Mouse (Mus musculus) CD4-positive, CD25-positive, alpha-beta regulatory T cell, adult 9 weeks (primary cell): ENCODE measurements around the gene Sik1. TPM values are rescaled to one million over a fixed set of nuclear protein-coding genes. Genes with fewer than 3 reads are reported as not detected.

ENCODE experiments used
- polyA plus RNA-seq: library from polyadenylated mRNA; unstranded; fragments of 100-300 nt; shearing (Covaris generic); gene quantifications from one replicate; pipeline ENCODE4 v1.2.1, GENCODE M21; 2017

The Sik1 gene
- 5.0 TPM for polyA plus RNA-seq

GRCm38 (mm10) chr17:31855597-31856518 is at the start of gene Sik1:
Gene Sik1 (minus strand): TSS chr17:31855804.

Other genes with a start within 250 kb of the Sik1 start
- gene Cbs, start 218.6 kb downstream of the Sik1 start, polyA plus RNA-seq, result not detected
- gene U2af1, start 196.9 kb downstream of the Sik1 start, polyA plus RNA-seq, result 265 TPM
- not detected for gene Cryaa, start 178.0 kb downstream of the Sik1 start, polyA plus RNA-seq
- 72.8 TPM for gene Rrp1b, start 180.3 kb upstream of the Sik1 start, polyA plus RNA-seq
- 1.6 TPM for gene Hsf2bp, start 180.5 kb upstream of the Sik1 start, polyA plus RNA-seq